Mouse (Mus musculus): ENCODE results near the gene Slit3. TPM values are rescaled to one million over a fixed set of nuclear protein-coding genes. Genes with fewer than 3 reads are reported as not detected.

Slit3 gene
- polyA plus RNA-seq, 1 experiment from 2014 or later = 14.2 TPM

DNA sequence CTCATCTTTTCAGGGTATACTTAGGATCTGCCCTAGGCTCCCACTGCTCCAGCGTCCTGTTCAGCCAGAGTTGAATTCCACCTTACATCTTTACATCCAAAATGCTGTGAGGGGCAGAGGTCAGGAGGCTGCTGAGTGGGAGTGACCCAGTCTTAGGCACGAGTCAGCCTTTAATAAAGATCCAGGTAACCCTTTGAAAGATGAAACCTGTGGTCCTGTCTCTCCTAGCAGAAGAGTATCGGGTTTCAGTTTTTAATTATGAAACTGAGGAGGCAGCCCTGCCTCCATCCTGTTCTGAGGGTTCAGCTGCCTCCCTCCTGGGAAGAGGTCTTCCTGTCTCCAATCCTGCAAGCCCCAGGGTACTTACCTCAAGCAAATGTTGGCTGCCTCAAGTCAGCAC is 264.4 kb downstream of the Slit3 start:
- H3K9ac ChIP-seq (replicated peaks; ENCODE audit: low read depth) = no peak overlapping the region
- no peaks in the 10 kb centered on the region for H3K9me3 ChIP-seq (ENCODE audit: low read length)
- DNase-seq (ENCODE audit: low spot score) (no peak), ATAC-seq (no peak)
- no peak overlapping the region for H3K27ac ChIP-seq (ENCODE audit: low read length)
- H3K4me3 ChIP-seq (ENCODE audit: low read depth, low read length) = no peak overlapping the region
- no peaks in the 10 kb centered on the region for H3K4me1 ChIP-seq (ENCODE audit: insufficient read depth, low read depth, low read length)
- H3K4me2 ChIP-seq (replicated peaks; ENCODE audit: low read depth, low read length) = no peak overlapping the region
- 33% methylated on average over 3 of the region's 3 CpGs for WGBS
- no peaks in the 10 kb centered on the region for H3K27me3 ChIP-seq (replicated peaks; ENCODE audit: insufficient read depth, low read length)
- TF ChIP-seq EP300 (IDR thresholded peaks at IDR 0.05) = no peak
- no peak for TF ChIP-seq CTCF (IDR thresholded peaks at IDR 0.05)
- H3K36me3 ChIP-seq (ENCODE audit: insufficient read depth, low read length) = no peaks in the 10 kb centered on the region

DNA sequence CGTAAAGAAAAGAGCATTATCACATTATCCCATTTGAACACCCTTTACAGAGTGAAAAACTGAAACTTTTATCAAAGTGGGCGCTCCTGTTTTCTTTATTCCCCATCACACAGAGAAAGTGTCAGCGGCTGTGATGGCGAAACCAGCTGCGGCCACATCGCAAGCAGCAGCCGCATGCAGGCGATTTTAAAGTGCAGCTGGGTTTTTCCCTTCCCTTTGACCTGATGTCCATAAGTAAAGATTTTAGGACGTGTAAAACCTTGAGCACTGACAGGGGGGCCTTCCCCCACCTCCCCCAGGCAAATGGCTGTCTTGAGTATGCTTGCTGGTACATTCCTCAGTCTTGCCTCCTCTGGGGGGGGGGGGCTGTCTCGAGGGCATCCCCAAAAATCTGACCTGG is 266.8 kb downstream of the Slit3 start:
- no peak overlapping the region for H3K4me2 ChIP-seq (replicated peaks; ENCODE audit: low read depth, low read length)
- no peak overlapping the region for H3K27ac ChIP-seq (ENCODE audit: low read length)
- 53% methylated on average over 10 of the region's 10 CpGs for WGBS
- no peak for TF ChIP-seq EP300 (IDR thresholded peaks at IDR 0.05)
- ATAC-seq = no peak
- no peaks in the 10 kb centered on the region for H3K9me3 ChIP-seq (ENCODE audit: low read length)
- DNase-seq (ENCODE audit: low spot score) = peak; percentile 38
- no peak overlapping the region for H3K4me3 ChIP-seq (ENCODE audit: low read depth, low read length)
- H3K36me3 ChIP-seq (ENCODE audit: insufficient read depth, low read length) = no peaks in the 10 kb centered on the region
- no peaks in the 10 kb centered on the region for H3K27me3 ChIP-seq (replicated peaks; ENCODE audit: insufficient read depth, low read length)
- H3K9ac ChIP-seq (replicated peaks; ENCODE audit: low read depth) = no peak overlapping the region
- no peaks in the 10 kb centered on the region for H3K4me1 ChIP-seq (ENCODE audit: insufficient read depth, low read depth, low read length)

DNA sequence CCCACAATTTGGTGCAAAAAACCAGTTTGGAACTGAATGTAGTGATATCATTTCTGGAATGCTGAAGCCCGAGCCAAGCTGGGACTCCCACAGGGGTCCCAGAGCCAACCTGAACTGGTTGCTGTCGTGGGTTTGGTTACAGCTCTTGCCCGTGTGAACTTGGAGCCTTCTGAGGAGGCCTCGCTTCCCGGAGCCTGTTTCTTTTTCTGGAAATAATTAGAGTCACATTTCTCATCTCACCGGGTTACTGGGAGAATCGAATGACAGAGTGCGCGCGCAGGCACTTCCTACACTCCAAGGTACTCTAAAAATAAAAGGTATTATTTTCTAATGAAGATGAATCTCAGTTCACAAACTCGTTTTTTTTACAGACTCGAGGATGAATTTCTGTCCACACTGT is 267.4 kb downstream of the Slit3 start:
- H3K4me3 ChIP-seq (ENCODE audit: low read depth, low read length) = no peak overlapping the region
- H3K27me3 ChIP-seq (replicated peaks; ENCODE audit: insufficient read depth, low read length) = no peaks in the 10 kb centered on the region
- H3K9me3 ChIP-seq (ENCODE audit: low read length) = no peaks in the 10 kb centered on the region
- H3K27ac ChIP-seq (ENCODE audit: low read length) = no peak overlapping the region
- ATAC-seq (no peak), DNase-seq (ENCODE audit: low spot score) (no peak)
- H3K36me3 ChIP-seq (ENCODE audit: insufficient read depth, low read length) = no peaks in the 10 kb centered on the region
- H3K9ac ChIP-seq (replicated peaks; ENCODE audit: low read depth) = no peak overlapping the region
- 67% methylated on average over 12 of the region's 12 CpGs for WGBS
- H3K4me2 ChIP-seq (replicated peaks; ENCODE audit: low read depth, low read length) = no peak overlapping the region
- no peak for TF ChIP-seq EP300 (IDR thresholded peaks at IDR 0.05)
- no peak for TF ChIP-seq CTCF (IDR thresholded peaks at IDR 0.05)
- H3K4me1 ChIP-seq (ENCODE audit: insufficient read depth, low read depth, low read length) = no peaks in the 10 kb centered on the region

DNA sequence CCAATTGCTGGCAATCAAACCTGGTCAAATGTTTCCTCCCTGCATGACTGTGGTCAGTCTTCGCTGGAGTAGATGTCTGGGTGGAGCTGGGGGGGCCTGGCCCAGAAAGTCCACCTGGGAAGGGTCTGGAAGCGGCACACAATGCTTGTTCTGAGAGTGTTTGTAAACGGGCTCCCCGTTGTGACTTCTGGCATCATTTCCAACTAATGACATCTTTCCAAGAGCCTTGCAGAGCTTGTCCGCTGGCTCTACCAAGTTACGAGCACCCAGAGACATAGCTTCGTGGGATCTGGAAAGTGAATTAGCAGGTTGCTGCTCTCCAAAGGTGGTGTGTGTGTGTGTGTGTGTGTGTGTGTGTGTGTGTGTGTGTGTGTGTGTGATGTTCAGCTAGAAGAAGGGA is 268.3 kb downstream of the Slit3 start:
- Histone ChIP-seq H3K27me3 (replicated peaks; ENCODE audit: insufficient read depth, low read length) (no peaks in the 10 kb centered on the region), H3K4me2 (replicated peaks; ENCODE audit: low read depth, low read length) (no peak overlapping the region), H3K9ac (replicated peaks; ENCODE audit: low read depth) (no peak overlapping the region), H3K36me3 (ENCODE audit: insufficient read depth, low read length) (no peaks in the 10 kb centered on the region), H3K4me3 (ENCODE audit: low read depth, low read length) (no peak overlapping the region), H3K9me3 (ENCODE audit: low read length) (no peaks in the 10 kb centered on the region), H3K27ac (ENCODE audit: low read length) (no peak overlapping the region), H3K4me1 (ENCODE audit: insufficient read depth, low read depth, low read length) (no peaks in the 10 kb centered on the region)
- ATAC-seq (no peak), DNase-seq (ENCODE audit: low spot score) (no peak)
- no peak for TF ChIP-seq CTCF (IDR thresholded peaks at IDR 0.05)
- no peak for TF ChIP-seq EP300 (IDR thresholded peaks at IDR 0.05)
- 70% methylated on average over 7 of the region's 7 CpGs for WGBS

DNA sequence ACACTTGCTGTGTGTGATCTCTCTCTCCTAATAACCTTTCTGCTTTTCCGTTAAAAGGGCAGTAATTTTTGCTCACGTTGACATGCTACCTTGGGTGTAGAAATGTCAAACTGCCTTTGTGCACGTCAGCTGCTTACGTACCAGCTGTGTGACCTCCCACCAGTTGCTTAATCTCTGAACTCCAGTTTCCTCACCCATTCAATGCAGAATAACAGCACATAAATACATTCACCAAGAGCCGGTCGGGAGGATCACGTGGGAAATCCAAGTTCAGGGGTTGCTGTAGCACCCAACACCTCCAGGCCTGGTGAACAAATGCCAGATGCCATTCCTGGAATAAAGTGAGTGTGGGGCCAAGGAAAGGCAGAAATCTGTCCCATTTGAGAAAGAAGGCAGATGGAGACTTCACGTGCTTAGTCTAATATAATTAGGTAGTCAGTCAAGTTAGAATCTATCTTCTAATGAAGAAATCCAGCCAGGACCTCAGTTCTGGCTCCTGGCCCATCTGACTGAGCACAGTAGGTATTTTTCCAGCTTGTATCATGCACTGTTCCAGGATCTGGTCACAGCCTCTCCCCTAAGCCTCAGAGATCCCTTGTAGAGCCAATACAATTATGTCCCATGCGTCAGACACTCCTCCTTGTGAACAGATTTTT is 268.9 kb downstream of the Slit3 start:
- Histone ChIP-seq H3K4me3 (ENCODE audit: low read depth, low read length) (no peak overlapping the region), H3K27me3 (replicated peaks; ENCODE audit: insufficient read depth, low read length) (no peaks in the 10 kb centered on the region), H3K9me3 (ENCODE audit: low read length) (no peaks in the 10 kb centered on the region), H3K4me1 (ENCODE audit: insufficient read depth, low read depth, low read length) (no peaks in the 10 kb centered on the region), H3K27ac (ENCODE audit: low read length) (no peak overlapping the region), H3K36me3 (ENCODE audit: insufficient read depth, low read length) (no peaks in the 10 kb centered on the region), H3K9ac (replicated peaks; ENCODE audit: low read depth) (no peak overlapping the region), H3K4me2 (replicated peaks; ENCODE audit: low read depth, low read length) (no peak overlapping the region)
- no peak for ATAC-seq
- TF ChIP-seq EP300 (IDR thresholded peaks at IDR 0.05) = no peak
- TF ChIP-seq CTCF (IDR thresholded peaks at IDR 0.05) = no peak
- 62% methylated on average over 9 of the region's 9 CpGs for WGBS
- peak; percentile 37 for DNase-seq (ENCODE audit: low spot score)

DNA sequence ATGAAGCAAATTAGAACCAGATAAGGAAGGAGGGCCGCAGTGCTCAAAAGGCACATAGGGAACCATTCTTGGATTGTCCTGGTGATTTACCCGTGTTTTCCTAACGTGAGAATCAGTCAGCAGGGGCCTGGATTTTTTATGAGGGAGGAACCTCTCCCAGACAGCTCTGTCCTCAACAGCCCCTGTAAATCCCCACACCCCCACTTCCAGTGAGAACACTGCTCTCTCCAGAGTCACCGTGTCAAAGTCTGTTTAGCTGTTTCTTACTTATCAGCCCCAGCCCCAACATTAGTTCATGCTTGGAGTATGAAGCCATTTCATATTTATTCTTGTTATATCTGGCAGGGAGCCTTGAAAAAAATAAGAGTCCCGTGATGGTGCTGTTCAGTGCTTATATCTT is 272.8 kb downstream of the Slit3 start:
- Histone ChIP-seq H3K4me3 (ENCODE audit: low read depth, low read length) (no peak overlapping the region), H3K27ac (ENCODE audit: low read length) (no peak overlapping the region), H3K4me2 (replicated peaks; ENCODE audit: low read depth, low read length) (no peak overlapping the region), H3K9me3 (ENCODE audit: low read length) (no peaks in the 10 kb centered on the region), H3K9ac (replicated peaks; ENCODE audit: low read depth) (no peak overlapping the region), H3K27me3 (replicated peaks; ENCODE audit: insufficient read depth, low read length) (0 out of 2 replicates have a peak, but pooled peaks cover 3% of the 10 kb centered on the region), H3K4me1 (ENCODE audit: insufficient read depth, low read depth, low read length) (no peaks in the 10 kb centered on the region), H3K36me3 (ENCODE audit: insufficient read depth, low read length) (no peaks in the 10 kb centered on the region)
- DNase-seq (ENCODE audit: low spot score) = no peak
- TF ChIP-seq EP300 (IDR thresholded peaks at IDR 0.05) (no peak), CTCF (IDR thresholded peaks at IDR 0.05) (no peak)
- WGBS = 61% methylated on average over 5 of the region's 5 CpGs
- no peak for ATAC-seq

DNA sequence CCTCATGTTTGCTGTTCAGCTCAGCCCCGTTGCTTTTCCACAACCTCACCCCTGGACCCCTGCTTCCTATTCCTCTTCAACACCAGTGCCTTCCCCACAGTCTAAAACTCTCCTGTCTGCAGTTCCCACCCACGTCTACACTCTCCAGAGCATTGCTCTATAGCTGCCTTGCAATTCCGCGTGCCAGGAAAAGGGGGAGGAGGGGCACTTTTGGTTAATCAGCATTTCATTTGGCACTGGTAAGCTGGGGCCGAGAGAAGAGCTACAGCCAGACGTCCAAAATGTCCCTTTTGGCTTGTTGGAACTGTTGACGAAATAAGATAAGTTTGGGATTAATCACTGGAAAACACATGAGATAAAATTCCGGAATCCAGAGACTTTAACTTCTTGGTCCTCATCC is 274.4 kb downstream of the Slit3 start:
- ATAC-seq (no peak), DNase-seq (ENCODE audit: low spot score) (peak; percentile 27)
- Histone ChIP-seq H3K27ac (ENCODE audit: low read length) (no peak overlapping the region), H3K4me2 (replicated peaks; ENCODE audit: low read depth, low read length) (no peak overlapping the region), H3K4me1 (ENCODE audit: insufficient read depth, low read depth, low read length) (no peaks in the 10 kb centered on the region), H3K4me3 (ENCODE audit: low read depth, low read length) (no peak overlapping the region), H3K36me3 (ENCODE audit: insufficient read depth, low read length) (no peaks in the 10 kb centered on the region), H3K27me3 (replicated peaks; ENCODE audit: insufficient read depth, low read length) (0 out of 2 replicates have a peak, but pooled peaks cover 3% of the 10 kb centered on the region), H3K9me3 (ENCODE audit: low read length) (no peaks in the 10 kb centered on the region), H3K9ac (replicated peaks; ENCODE audit: low read depth) (no peak overlapping the region)
- TF ChIP-seq CTCF (IDR thresholded peaks at IDR 0.05) (no peak), EP300 (IDR thresholded peaks at IDR 0.05) (no peak)
- WGBS = 36% methylated on average over 8 of the region's 8 CpGs

Data from lung, postnatal 0 days (tissue).